Mouse (Mus musculus) layer of hippocampus, adult 11-12 months (tissue): ENCODE measurements around the gene Clrn1.

Experiments used
- DNase-seq: peaks from one replicate; pipeline ENCODE4 v3.0.0; 2022; ENCODE audit warnings: low spot score

Gene Clrn1

DNA sequence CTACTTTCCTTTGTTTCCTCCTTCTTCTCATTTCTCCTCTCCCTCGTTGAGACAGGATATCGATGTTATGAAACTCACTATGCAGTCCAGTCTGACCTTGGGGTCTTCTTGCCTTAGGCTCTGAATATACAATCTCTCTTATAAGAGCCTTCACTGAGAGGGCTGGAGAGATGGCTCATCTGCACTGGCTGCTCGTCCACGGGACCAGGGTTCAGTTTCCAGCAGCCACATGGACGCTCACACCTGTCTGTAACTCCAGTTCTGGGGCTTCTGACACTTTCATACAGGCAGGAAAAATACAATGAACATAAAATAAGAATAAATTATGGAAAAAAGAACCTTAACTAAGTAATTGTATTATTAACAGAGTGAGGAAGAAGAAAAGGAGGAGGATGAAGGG lies 53.6 kb downstream of the Clrn1 start:
- no peak for DNase-seq

DNA sequence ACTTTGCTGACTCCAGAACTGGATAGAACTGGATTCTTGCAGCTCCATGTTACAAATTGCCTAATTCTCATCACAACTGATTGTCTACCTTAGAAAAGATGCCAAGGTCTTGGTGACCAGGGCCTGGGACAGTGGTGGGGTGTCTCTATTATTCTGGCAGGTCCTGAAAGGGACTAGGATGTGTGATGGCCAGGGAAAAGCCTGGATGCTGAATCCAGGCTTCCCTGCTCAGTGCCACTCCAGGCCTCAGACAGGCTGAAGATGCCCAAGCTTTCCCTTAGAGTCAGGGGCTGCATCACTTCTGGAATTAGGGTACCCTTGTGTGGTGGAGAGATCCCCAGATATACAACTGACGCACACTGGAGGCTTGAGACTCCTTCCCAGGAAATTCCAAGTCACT lies 55.2 kb downstream of the Clrn1 start:
- DNase-seq: no peak

DNA sequence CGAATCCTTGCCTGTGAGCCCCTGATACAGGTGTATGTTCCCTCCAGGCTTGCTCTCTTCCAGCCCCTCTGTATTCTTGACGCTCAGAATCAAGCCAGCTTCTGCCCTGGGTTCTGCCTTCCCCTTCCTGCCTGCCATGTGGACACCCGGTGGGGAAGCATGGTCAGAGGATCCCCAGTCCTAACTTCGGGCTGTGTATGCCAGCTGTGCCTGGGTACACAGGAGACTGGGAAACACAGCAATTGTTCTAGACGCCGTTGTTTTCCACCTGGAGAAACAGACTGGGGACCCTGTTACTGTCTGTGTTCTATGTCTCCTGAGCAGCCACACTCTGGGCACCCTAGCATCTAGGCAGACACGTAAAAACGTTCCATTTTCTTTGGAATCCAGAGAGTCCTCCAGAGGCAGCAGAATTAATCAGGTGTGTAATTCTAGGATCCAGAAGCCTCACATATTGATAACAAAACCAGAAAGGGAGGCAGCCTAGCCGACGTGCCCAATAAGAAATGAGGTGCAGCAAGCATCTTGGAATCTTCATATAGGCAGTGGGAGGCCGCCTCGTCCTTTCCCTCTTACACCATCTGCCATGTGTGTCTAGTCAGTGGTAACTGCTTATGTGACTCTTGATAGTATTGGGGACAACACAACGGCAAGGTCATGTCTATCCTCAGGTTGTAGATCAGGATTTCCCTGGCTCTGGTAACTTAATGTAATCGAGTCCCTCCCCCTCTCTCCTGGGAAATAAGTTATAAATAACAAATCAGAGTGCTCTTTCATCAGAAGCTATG lies 56.6 kb downstream of the Clrn1 start:
- DNase-seq: no peak

DNA sequence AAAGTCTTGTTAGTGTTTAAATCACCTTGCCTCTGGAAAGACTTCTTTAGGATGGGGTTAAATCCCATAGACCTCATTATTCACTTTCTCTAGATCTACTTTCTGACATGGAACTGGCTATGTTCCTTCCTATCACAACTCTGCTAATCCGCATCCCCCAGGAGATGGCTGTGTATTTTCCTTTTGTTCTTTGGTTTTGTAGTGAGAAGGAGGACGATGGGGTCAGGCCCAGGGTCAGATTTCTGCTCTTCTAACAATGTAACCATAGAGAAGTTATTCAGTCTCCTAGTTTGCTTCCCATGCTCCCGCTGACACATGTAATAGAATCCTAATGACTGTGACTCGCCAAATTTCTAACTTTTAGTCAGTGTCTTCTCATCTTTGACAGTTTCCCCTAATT lies 58.9 kb downstream of the Clrn1 start:
- DNase-seq: no peak

DNA sequence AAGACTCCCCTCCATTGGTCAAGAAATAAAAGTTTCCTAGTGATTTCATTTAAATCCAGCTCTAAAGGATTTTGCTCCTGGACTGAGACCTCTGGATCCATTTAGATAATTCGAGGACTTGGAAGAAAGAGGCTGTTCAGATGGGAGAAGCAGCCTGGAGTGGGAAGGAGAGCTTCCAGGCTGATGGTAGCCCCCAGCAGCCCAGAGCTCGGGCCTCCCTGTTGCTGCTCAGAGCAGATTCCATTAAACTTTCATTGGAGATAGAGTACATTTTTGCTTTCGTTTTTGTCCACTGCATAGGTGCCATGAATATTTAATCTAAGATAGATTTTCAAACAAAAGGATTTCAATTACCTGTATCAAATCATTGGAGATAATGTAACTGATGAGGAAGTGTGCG lies 62.9 kb downstream of the Clrn1 start, which contains the start of gene Mindy4b-ps:
TSS of gene Mindy4b-ps (minus strand) at position 101 of the 400 bp plus-strand sequence.
- no peak for DNase-seq

DNA sequence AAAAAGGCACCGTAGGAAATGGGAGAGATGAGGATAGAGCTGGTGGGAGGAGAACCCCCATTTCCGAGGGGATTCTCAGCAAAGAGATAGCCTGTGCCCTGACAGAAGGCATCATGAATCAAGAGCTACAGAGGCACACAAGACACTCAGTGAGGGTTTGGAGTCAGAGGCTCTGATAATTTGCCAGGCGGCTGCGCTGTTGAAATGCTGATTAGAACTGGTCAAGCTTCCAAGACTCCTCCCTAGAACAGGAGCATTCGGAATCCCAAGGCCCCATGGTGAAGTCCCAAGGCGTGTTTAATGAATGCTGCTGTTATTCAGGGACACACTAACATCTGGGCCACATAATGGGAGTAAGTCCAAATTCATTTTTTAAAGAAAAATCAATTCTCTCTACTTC lies 67.8 kb downstream of the Clrn1 start:
- DNase-seq: no peak

DNA sequence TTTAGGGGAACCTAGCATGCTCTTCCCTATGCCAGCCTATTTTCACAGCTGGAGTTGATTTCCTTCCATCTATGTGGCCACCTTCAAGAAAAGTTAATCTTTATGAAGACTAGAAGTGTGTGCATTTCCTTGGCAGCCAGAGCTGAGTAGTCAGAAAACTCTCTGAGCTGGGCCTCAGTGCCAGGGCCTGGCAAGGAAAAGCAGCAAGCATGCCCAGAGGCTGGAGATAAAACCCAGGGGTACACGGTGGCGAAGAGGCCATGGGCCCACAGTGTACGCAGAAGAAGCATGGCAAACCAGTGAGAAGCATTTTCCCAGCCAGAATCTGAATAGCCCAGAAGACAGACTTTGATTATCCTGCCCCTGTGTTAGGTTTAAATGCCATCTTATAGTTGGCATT lies 70.9 kb downstream of the Clrn1 start:
- no peak for DNase-seq

DNA sequence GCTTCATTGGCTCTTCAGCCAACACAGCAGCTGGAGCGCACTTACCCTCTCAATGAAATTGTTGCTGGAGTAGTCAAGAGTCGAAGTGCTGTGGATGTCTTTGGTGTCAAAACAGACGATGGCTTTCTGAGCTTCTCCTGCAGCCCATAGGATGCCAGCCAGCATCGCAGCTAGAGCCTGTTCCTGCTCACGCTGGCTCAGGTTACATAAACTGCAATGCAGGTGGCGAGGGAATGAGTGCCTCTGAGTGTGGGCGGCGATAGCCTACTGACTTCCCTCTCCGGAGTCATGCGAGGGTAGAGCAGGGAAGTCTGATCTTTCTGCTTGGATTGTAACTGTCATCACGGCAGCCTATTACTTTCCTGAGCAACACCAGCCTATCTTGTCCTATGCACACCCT lies 74.8 kb downstream of the Clrn1 start:
- DNase-seq: no peak

DNA sequence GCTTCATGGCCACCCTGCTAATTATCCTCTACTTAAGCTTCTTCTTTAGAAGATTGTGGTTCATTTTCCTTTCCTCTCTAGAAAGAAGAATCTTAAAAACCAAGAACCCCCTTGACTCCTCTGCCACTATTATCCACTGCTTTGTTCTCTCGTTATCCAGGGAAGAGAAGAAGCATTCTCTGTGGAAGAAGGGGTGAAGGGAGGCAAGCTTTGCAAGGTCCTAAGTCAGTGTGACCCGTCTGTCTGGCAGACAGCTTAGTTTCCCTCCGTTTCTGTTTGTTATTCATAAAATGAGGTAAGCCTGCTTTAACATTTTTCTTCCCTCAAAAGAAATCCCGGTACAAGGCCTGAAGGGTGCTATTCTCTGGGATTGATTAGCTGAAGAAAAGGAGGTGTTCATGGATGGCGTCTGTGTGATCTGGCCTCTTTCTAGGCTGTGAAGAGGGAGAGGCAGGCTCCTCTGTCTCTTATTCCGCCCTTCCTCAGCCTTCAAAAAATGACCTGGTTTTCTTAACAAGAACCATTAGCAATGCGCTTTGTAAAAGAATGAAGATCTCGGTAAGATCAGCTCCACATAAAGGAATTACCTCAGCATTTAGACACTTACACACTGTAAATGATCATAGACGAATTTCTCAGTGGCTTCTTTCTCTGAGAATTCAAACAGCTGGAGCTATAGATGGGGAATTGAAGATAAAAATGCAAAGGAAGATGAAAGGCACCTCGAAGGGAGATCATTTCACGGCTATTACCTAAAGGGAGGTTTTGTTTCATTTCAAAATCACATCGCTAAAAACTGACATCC lies 75.8 kb downstream of the Clrn1 start:
- DNase-seq: no peak

DNA sequence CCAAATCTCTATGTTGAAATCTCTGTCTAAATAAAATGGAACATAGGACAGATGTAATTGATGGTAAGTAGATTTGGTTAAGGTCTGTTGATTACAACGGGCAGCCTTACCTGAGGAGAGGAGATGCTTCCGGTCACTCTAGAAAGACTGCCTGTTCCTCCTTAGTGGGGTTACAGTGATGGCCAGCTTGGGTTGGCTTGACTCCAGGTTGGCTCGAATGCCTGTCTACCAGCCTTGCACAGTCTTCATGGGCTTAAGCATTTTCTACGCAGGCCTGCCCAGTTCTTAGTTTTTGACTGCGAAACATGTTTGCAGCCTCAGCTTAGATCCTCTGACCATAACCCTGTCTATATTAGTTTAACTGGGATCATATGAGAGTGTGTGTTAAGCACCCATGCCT lies 76.5 kb downstream of the Clrn1 start:
- DNase-seq: no peak

DNA sequence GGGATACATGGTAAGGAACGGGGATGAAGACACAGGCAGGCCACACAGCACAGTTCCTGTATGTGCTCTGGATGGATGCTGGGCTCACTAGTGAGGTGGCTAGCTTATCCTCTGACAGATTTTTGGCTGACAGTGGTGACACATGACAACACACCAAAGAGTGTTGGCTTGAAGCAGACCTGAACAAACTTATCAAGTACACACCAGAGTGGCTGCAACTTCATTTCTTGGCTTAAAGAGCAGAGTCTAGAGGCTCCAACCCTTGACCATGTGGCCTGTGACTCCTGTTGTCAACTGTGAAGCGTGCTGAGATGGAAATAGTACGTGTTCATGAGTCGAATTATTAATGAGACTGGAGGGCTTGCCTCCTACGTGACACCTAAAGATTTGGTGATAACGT lies 80.4 kb downstream of the Clrn1 start:
- DNase-seq: no peak

DNA sequence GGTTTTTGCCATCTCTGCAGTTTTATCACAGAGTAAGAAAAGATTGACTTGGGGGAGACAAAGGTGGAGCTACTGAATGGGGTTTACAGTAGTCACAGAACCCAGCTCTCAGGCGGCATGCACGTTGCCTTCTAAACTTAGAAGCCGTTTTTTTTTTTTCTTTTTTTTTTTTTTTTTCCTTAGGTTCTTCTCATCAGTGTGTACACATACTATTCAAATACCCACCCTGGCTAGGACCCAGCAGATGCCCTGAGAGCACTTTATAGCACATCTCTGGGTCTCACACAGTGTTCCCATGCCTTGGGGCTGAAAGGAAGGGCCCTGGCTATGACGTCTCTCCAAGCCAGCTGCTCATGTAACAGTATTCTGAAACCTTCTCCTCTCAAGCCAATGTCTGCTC lies 86.5 kb downstream of the Clrn1 start:
- no peak for DNase-seq

DNA sequence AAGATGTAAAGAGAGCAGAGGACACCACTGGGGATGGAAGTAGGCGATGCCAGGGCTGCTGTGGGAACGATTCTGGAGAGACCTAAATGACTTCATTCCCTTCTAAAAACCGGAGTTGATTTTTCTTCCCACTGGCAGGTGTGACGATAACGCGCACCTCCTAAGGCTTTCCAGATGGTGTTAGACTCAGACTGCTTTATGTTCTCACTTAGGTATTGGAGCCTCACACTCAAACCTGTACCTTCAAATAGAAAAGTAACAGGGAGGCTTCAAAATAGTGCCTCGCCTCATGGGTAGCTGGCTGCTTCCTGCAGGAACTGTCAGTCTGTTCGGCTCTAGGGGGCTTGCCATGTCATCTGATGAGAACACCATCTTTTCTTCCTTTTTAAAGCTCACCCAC lies 86.9 kb downstream of the Clrn1 start:
- DNase-seq: no peak
